Mouse (Mus musculus) kidney, adult 2 months (tissue): ENCODE results near the gene Uspl1. TPM values are rescaled to one million over a fixed set of nuclear protein-coding genes. Genes with fewer than 3 reads are reported as not detected.

Source experiments
- DNase-seq: peaks from one replicate; pipeline ENCODE4 v3.0.0; 2021
- H3K27ac ChIP-seq: fragments of 200-500 bp; 2 replicates; pipeline ENCODE4 v1.5.1; 2012; ENCODE audit warnings: low read depth, low read length, control low read depth, inconsistent platforms; ENCODE audit not compliant: insufficient read depth
- H3K27me3 ChIP-seq: fragments of 200-500 bp; replicated peaks from 2 replicates; pipeline ENCODE4 v1.6.1; 2012; ENCODE audit warnings: mild to moderate bottlenecking, moderate library complexity, low read length, inconsistent platforms; ENCODE audit not compliant: control insufficient read depth, insufficient read depth
- H3K36me3 ChIP-seq: fragments of 200-500 bp; 2 replicates; pipeline ENCODE4 v1.6.1; 2012; ENCODE audit warnings: mild to moderate bottlenecking, moderate library complexity, low read length, inconsistent platforms; ENCODE audit not compliant: control insufficient read depth, insufficient read depth
- H3K4me1 ChIP-seq: fragments of 200-500 bp; 2 replicates; pipeline ENCODE4 v1.6.1; 2011; ENCODE audit warnings: low read length; ENCODE audit not compliant: control insufficient read depth, insufficient read depth
- H3K4me3 ChIP-seq: fragments of 200-500 bp; 2 replicates; pipeline ENCODE4 v1.5.1; 2011; ENCODE audit warnings: mild to moderate bottlenecking, low read depth, low read length, control low read depth; ENCODE audit not compliant: insufficient read depth
- CTCF ChIP-seq: fragments of 200-500 bp; conservative IDR thresholded peaks from 2 replicates; pipeline ENCODE4 v1.5.1; 2011; ENCODE audit warnings: low read depth, mild to moderate bottlenecking, control low read depth, low read length, moderate library complexity, mixed read lengths; ENCODE audit not compliant: insufficient read depth, insufficient read length
- POLR2A ChIP-seq: fragments of 200-500 bp; IDR thresholded peaks from one replicate; pipeline ENCODE4 v1.6.1; 2011; ENCODE audit warnings: low read depth, low read length, control low read depth
- WGBS: fragments of 180-500 bp; shearing (Covaris S2); methylation state at CpG from one replicate; pipeline ENCODE4 v1.1.7; 2018; 5-methylcytosine and 5-hydroxymethylcytosine counted together
- polyA plus RNA-seq: library from polyadenylated mRNA; depleted of rRNA; stranded (reverse); fragments of >200 nt; gene quantifications from 2 replicates; pipeline ENCODE4 v1.2.3, GENCODE M21; 2012

Uspl1 gene
- polyA plus RNA-seq, 1 experiment: 9.9 TPM

GRCm38 (mm10) chr5:149179826-149180225, 4.3 kb upstream of the Uspl1 start:
- no peaks in the 10 kb centered on the region for H3K36me3 ChIP-seq
- H3K27ac ChIP-seq: no peak overlapping the region
- no peaks in the 10 kb centered on the region for H3K4me1 ChIP-seq
- H3K4me3 ChIP-seq: no peak overlapping the region
- no peak for TF ChIP-seq CTCF
- TF ChIP-seq POLR2A: no peak
- no peak for DNase-seq
- H3K27me3 ChIP-seq: no peaks in the 10 kb centered on the region
- 55% methylated on average over 3 of the region's 3 CpGs for WGBS

GRCm38 (mm10) chr5:149182186-149182870, 1.8 kb upstream of the Uspl1 start:
- Histone ChIP-seq H3K36me3 (no peaks in the 10 kb centered on the region), H3K27me3 (no peaks in the 10 kb centered on the region), H3K4me3 (no peak overlapping the region), H3K4me1 (no peaks in the 10 kb centered on the region), H3K27ac (no peak overlapping the region)
- TF ChIP-seq POLR2A: no peak
- no peak for TF ChIP-seq CTCF
- WGBS: 82% methylated on average over 5 of the region's 5 CpGs
- peak; percentile 19 for DNase-seq

GRCm38 (mm10) chr5:149183122-149183521, 1.0 kb upstream of the Uspl1 start:
- Histone ChIP-seq H3K27ac (no peak overlapping the region; the same call in 1 of the 2 replicates), H3K4me3 (no peak overlapping the region)
- DNase-seq: peak; percentile 26

GRCm38 (mm10) chr5:149183721-149184103, 438 bp upstream of the Uspl1 start:
- 1% methylated on average over 13 of the region's 13 CpGs for whole genome bisulfite sequencing
- Histone ChIP-seq H3K4me1 (no peaks in the 10 kb centered on the region), H3K27ac (peak overlapping the region; percentile 100), H3K27me3 (no peaks in the 10 kb centered on the region), H3K4me3 (peak overlapping the region; percentile 96), H3K36me3 (no peaks in the 10 kb centered on the region; the same call in 1 of the 2 replicates)
- no peak for DNase-seq
- TF ChIP-seq CTCF (no peak), POLR2A (no peak)

More at GRCm38 (mm10) chr5:149183122-149183521, 1.0 kb upstream of the Uspl1 start:
- no peaks in the 10 kb centered on the region for H3K4me1 ChIP-seq
- no peaks in the 10 kb centered on the region for H3K27me3 ChIP-seq
- 6% methylated on average over 1 of the region's 1 CpGs for WGBS
- TF ChIP-seq POLR2A: no peak
- no peak for TF ChIP-seq CTCF
- no peaks in the 10 kb centered on the region; the same call in 1 of the 2 replicates for H3K36me3 ChIP-seq

- under 1% methylated on average over 20 of the region's 20 CpGs for WGBS
- peak; percentile 62 for DNase-seq
- H3K36me3 ChIP-seq: no peaks in the 10 kb centered on the region; the same call in 1 of the 2 replicates
- peak overlapping the region; percentile 81 for H3K4me3 ChIP-seq
- no peak for TF ChIP-seq POLR2A
- TF ChIP-seq CTCF: no peak
- H3K27me3 ChIP-seq: no peaks in the 10 kb centered on the region
- peak overlapping the region; percentile 91 for H3K27ac ChIP-seq
- no peaks in the 10 kb centered on the region for H3K4me1 ChIP-seq
Observed at GRCm38 (mm10) chr5:149184844-149185186, 665 bp downstream of the Uspl1 start.

- H3K4me3 ChIP-seq: no peak overlapping the region
- 56% methylated on average over 3 of the region's 3 CpGs for WGBS
- no peaks in the 10 kb centered on the region for H3K27me3 ChIP-seq
- peaks cover 1% of the 10 kb centered on the region for H3K36me3 ChIP-seq
- no peaks in the 10 kb centered on the region for H3K4me1 ChIP-seq
- no peak overlapping the region for H3K27ac ChIP-seq
- no peak for TF ChIP-seq CTCF
- TF ChIP-seq POLR2A: no peak
- DNase-seq: no peak
Observed at GRCm38 (mm10) chr5:149185806-149186205, 1.7 kb downstream of the Uspl1 start.

- H3K27ac ChIP-seq: no peak overlapping the region
- TF ChIP-seq CTCF: no peak
- no peak for TF ChIP-seq POLR2A
- WGBS: 93% methylated on average over 1 of the region's 1 CpGs
- H3K27me3 ChIP-seq: no peaks in the 10 kb centered on the region
- no peaks in the 10 kb centered on the region for H3K4me1 ChIP-seq
- H3K36me3 ChIP-seq: peaks cover 2% of the 10 kb centered on the region
- no peak overlapping the region for H3K4me3 ChIP-seq
- DNase-seq: no peak
Observed at GRCm38 (mm10) chr5:149190160-149190559, 6.0 kb downstream of the Uspl1 start.
